Mouse (Mus musculus) layer of hippocampus, adult 9-10 months (tissue): ENCODE data around the gene Azin2.

ENCODE experiments used
- DNase-seq: peaks from one replicate; pipeline ENCODE4 v3.0.0; 2022; ENCODE audit warnings: low spot score

The Azin2 gene

GRCm38 (mm10) chr4:128896667-128897066, 65.6 kb downstream of the Azin2 start:
- no peak for DNase-seq

- no peak for DNase-seq
These were observed 66.4 kb downstream of the Azin2 start for GRCm38 (mm10) chr4:128895841-128896240.

DNA sequence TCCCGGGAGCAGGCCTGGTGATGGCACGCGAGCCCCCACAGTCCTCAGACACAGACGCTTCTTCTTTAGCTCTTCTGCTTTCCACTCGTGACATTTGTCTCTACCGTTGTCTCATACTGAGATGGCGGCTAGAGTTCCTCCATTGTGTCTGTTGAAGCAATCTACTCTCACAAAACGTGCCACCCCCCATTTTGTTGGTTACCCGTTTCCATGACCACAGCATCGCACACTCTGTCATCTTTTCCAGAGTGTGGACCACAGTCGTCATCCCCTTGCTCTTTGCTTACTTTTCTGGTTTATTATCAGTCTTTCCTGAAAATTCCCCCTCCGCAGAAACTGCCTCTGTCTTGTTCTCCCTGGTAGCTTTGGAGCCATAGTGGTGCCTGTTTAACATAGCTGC, 68.1 kb downstream of the Azin2 start:
- DNase-seq: no peak

DNA sequence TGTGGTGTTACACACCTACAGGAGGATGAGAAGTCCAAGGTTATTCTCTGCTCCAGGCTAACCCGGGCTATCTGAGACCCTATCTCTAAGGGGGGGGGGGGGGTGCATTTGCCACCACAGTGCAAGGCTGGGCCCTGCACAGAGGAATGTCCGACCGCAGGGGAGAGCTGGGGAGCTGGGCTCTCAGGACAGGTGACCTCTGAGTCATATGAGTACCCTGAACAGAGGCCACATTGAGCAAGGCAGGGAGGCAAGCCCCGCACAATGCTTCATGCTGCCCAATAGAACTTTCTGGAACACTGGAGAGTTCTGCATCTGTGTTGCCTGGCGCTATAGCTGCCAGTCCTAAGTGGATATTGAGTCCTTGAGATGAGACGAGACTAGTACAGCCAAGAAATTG, 70.1 kb downstream of the Azin2 start:
- no peak for DNase-seq

DNA sequence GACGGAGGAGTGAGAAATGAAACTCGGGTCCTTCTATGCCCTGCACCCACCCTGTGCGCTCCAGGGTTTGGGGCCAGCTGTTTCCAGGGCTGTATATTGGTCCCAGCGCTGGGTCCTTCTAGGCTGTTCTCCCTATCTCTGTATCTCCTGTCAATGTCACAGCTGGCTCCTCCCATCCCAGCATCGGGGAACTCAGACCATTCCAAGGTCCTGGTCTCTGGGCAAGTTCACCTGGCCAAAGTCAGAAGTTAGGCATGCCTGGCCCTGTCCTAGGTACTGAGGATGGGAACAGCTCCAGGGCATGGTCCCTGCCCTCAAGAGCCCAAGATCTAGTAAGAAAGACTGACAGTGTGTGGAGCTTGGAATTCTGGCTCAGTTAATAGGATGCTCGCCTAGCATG, 70.5 kb downstream of the Azin2 start:
- no peak for DNase-seq

GRCm38 (mm10) chr4:128891157-128891556, 71.1 kb downstream of the Azin2 start:
- DNase-seq: peak; percentile 32

DNA sequence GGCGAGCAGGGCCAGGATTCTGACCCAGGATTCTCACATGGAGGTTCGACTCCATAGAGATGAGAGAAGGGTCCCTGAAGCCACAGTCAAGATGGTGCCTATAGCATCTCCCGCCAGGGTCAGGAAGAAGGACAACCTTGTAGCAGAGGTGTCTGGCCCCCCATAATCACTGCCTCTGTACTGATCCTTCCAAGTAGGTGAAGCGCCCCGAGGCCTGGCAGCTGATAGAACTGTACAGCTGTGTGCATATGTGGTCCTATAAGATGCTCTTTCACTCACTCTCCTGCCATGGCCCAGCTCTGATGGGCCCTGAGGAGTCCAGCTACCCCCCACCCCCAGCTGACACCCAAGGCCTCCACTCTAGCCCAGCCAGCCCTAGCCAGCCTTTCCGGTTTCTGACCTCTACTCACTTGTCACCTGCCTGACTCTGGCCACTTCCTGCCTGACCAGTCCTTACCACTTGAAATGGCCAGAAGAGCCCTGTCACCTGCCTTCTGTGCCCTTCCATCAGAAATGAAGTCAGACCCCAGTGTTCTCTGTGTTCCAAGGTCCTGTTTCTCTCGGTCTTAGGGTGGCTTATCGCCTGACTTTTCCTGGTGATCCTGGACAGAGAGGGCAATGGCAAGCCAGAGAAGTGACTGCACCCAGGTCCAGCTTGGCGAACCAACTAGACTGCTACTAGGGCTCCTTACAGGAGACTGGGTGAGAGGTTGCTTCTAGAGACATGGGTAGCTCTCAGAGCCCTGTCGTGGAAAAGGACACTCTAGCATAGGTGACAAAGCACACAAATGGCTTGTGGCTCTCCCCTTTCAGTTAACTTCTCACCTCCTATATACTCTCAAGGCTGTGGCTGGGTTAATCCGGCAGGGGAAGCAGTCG, 72.3 kb downstream of the Azin2 start:
- no peak for DNase-seq

- DNase-seq: no peak
These were observed 73.7 kb downstream of the Azin2 start for GRCm38 (mm10) chr4:128888436-128888990.

DNA sequence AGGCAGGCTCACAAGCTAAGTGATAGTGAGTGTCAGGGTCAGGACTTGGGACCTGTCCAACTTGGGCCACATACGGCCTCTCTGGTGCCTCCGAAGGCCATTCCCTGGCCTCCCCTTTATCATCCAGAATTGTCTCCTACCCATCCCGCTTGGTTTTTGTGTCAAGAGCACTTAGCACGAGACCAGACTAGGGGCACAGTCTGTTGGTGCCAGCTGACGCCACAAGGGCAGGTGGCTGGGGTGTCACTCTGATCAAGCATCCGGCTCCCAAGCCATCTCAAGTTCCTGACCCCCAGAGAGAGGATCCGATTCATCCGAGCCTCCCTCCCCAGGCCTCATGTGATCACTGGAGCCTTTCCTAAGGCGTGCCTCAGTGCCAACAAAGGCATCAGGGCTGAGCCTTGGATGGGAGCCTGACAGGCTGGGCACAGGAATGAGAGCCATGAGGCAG, 74.6 kb downstream of the Azin2 start:
- no peak for DNase-seq

GRCm38 (mm10) chr4:128887026-128887425, 75.2 kb downstream of the Azin2 start:
- no peak for DNase-seq

- DNase-seq: no peak
These were observed 75.7 kb downstream of the Azin2 start for GRCm38 (mm10) chr4:128886571-128886970.

GRCm38 (mm10) chr4:128885540-128885939, 76.7 kb downstream of the Azin2 start:
- DNase-seq: no peak

DNA sequence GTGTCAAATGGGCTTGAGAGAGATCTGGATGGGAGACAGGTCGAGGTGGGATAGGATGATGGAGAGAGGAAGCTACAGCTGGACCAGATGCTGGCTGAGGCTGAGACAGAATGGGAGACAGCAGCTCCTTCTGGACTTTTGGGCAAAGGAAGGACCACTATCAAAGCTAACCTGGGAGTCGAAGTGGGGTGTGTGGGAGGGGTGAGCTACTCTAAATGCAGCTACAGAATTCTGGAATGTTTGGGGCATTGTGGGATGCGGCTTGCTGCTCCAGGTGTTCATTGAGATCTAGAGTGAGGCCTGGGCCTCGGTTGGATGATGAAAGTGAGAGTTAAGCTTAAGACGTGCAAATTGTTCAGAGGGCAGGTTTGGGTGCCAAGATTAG, 77.5 kb downstream of the Azin2 start:
- no peak for DNase-seq

DNA sequence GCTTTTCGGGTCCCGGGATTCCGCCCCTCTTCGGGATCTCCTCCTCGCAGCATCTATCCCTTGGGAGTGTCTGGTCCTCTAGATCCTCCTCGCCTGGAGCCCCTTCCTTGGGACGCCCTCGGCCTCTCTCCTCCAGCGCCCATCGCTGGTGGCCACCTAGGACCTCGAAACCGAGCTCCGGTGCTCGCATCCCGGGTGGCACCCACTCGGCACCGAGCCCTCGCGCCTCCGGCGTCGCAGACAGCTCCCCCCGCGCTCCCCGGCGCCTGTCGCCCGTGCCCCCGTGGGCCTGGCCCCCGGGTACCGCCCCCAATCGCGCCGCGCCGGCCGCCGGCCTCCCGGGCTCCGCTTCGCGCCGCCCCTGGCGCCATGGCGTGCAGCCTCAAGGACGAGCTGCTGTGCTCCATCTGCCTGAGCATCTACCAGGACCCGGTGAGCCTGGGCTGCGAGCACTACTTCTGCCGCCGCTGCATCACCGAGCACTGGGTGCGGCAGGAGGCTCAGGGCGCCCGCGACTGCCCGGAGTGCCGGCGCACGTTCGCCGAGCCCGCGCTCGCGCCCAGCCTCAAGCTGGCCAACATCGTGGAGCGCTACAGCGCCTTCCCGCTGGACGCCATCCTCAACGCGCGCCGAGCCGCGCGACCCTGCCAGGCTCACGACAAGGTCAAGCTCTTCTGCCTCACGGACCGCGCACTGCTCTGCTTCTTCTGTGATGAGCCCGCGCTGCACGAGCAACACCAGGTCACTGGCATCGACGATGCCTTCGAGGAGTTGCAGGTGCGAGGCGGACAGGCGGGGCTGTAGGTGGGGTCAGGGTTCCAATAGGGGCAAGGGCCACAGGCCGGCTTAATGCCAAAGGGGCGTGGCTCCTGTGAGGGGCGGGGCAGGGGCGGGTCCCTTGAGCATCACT, 78.2 kb downstream of the Azin2 start:
- no peak for DNase-seq

GRCm38 (mm10) chr4:128883379-128883781, 78.9 kb downstream of the Azin2 start, which contains the start of gene Trim62:
TSS of gene Trim62 (plus strand) at chr4:128883580.
- no peak for DNase-seq
